8 mouse cellular contexts compared by ENCODE assay signal in genomic region chr13:28629431-28630331, GRCm38 (mm10).
DNase-seq lines count a peak whose midpoint lies in the region; ATAC-seq and TF ChIP-seq lines count a peak whose summit lies in the region.

No protein-coding gene starts in this region.

- TF ChIP-seq EP300 in stomach, postnatal 0 days (optimal IDR thresholded peaks at IDR 0.05), result no peak

- H3K9ac ChIP-seq in embryonic facial prominence, embryonic 11.5 days (replicated peaks; ENCODE audit: low read length), result no peak overlapping the region; the same call in 1 of the 2 replicates
- H3K9ac ChIP-seq in heart, embryonic 11.5 days (ENCODE audit: low read depth, low read length), result 0 out of 2 replicates have a peak overlapping the region, but pooled peaks have one; percentile 54
- no peak overlapping the region for H3K9ac ChIP-seq in stomach, postnatal 0 days (ENCODE audit: low read length)

- H3K36me3 ChIP-seq in embryonic facial prominence, embryonic 11.5 days (replicated peaks; ENCODE audit: control insufficient read depth, insufficient read depth, low read depth, low read length), result no peaks in the 10 kb centered on the region
- no peaks in the 10 kb centered on the region for H3K36me3 ChIP-seq in heart, embryonic 11.5 days (ENCODE audit: control insufficient read depth, insufficient read depth, low read length)
- H3K36me3 ChIP-seq in stomach, postnatal 0 days (ENCODE audit: control insufficient read depth, insufficient read depth, low read length), result no peaks in the 10 kb centered on the region

- no peak overlapping the region for H3K4me3 ChIP-seq in embryonic facial prominence, embryonic 11.5 days (ENCODE audit: low read depth, low read length)
- no peak overlapping the region for H3K4me3 ChIP-seq in heart, embryonic 11.5 days (ENCODE audit: low read depth, low read length)
- no peak overlapping the region for H3K4me3 ChIP-seq in stomach, postnatal 0 days (ENCODE audit: low read depth, low read length)

- peak; percentile 66 for DNase-seq in Muller cell, postnatal 12 days (ENCODE audit: inconsistent ontology term)
- DNase-seq in embryonic facial prominence, embryonic 11.5 days (ENCODE audit: low spot score), result peak; percentile 93
- DNase-seq in kidney, adult 8-10 months, result peak; percentile 21 to 30
- peak; percentile 59 for DNase-seq in lung, postnatal 25 days (ENCODE audit: low spot score)
- DNase-seq in stomach, postnatal 0 days (ENCODE audit: low spot score), result no peak
- no peak for DNase-seq in spleen, postnatal 36 days (ENCODE audit: low spot score in 2 of 2)
- DNase-seq in frontal cortex, postnatal 25 days (ENCODE audit: low spot score in 2 of 2), result no peak

- H3K4me1 ChIP-seq in embryonic facial prominence, embryonic 11.5 days (ENCODE audit: control insufficient read depth, insufficient read depth, low read length), result peaks cover 6% of the 10 kb centered on the region
- H3K4me1 ChIP-seq in heart, embryonic 11.5 days (ENCODE audit: control insufficient read depth, insufficient read depth, low read length), result peaks cover 26% of the 10 kb centered on the region
- no peaks in the 10 kb centered on the region for H3K4me1 ChIP-seq in stomach, postnatal 0 days (replicated peaks; ENCODE audit: control insufficient read depth, insufficient read depth)

- H3K9me3 ChIP-seq in embryonic facial prominence, embryonic 11.5 days (replicated peaks; ENCODE audit: control insufficient read depth, low read length), result no peaks in the 10 kb centered on the region
- no peaks in the 10 kb centered on the region for H3K9me3 ChIP-seq in heart, embryonic 11.5 days (replicated peaks; ENCODE audit: control insufficient read depth, low read length)
- no peaks in the 10 kb centered on the region for H3K9me3 ChIP-seq in stomach, postnatal 0 days (ENCODE audit: control insufficient read depth, low read length)

- H3K27me3 ChIP-seq in embryonic facial prominence, embryonic 11.5 days (ENCODE audit: control insufficient read depth, insufficient read depth, low read length), result no peaks in the 10 kb centered on the region
- no peaks in the 10 kb centered on the region for H3K27me3 ChIP-seq in heart, embryonic 11.5 days (ENCODE audit: control insufficient read depth, insufficient read depth, low read length)
- H3K27me3 ChIP-seq in stomach, postnatal 0 days (ENCODE audit: control insufficient read depth, insufficient read depth, low read length), result no peaks in the 10 kb centered on the region

- 16% methylated on average over 9 of the region's 9 CpGs for WGBS in embryonic facial prominence, embryonic 11.5 days
- WGBS in heart, embryonic 11.5 days (ENCODE audit: insufficient replicate concordance), result 19% methylated on average over 8 of the region's 9 CpGs
- 22% methylated on average over 8 of the region's 9 CpGs for WGBS in stomach, postnatal 0 days

- peak overlapping the region; percentile 56 for H3K27ac ChIP-seq in embryonic facial prominence, embryonic 11.5 days (replicated peaks; ENCODE audit: low read depth, low read length)
- H3K27ac ChIP-seq in heart, embryonic 11.5 days (ENCODE audit: low read depth, low read length), result peak overlapping the region; percentile 86
- peak overlapping the region; percentile 5 for H3K27ac ChIP-seq in stomach, postnatal 0 days (replicated peaks)

- peak; percentile 90 for ATAC-seq in embryonic facial prominence, embryonic 11.5 days (replicated peaks; ENCODE audit: insufficient number of reproducible peaks, low FRiP score, low TSS enrichment, low read depth)
- peak; percentile 73 for ATAC-seq in heart, embryonic 11.5 days (replicated peaks; ENCODE audit: insufficient number of reproducible peaks, low FRiP score, low TSS enrichment)
- ATAC-seq in stomach, postnatal 0 days (ENCODE audit: low FRiP score, low TSS enrichment), result peak; percentile 56

- peak overlapping the region; percentile 13; the same call in 1 of the 2 replicates for H3K4me2 ChIP-seq in embryonic facial prominence, embryonic 11.5 days (ENCODE audit: low read depth, low read length)
- no peak overlapping the region; the same call in 1 of the 2 replicates for H3K4me2 ChIP-seq in heart, embryonic 11.5 days
- no peak overlapping the region for H3K4me2 ChIP-seq in stomach, postnatal 0 days (replicated peaks; ENCODE audit: low read depth)

- no peak for TF ChIP-seq CTCF in stomach, postnatal 0 days (IDR thresholded peaks at IDR 0.05; ENCODE audit: low read depth)

Comparison
In these comparisons a context has a peak if more than half of its experiments do, and no peak if none do; other contexts are left out.
1. DNase-seq: peak in Muller cell, postnatal 12 days (single experiment), embryonic facial prominence, embryonic 11.5 days (single experiment), kidney, adult 8-10 months (2 of 2) and lung, postnatal 25 days (single experiment); none in stomach, postnatal 0 days (single experiment), spleen, postnatal 36 days (0 of 2) and frontal cortex, postnatal 25 days (0 of 2).
2. H3K27ac ChIP-seq: peak in every context shown above with its lines; median percentile 86 in heart, embryonic 11.5 days; 56 in embryonic facial prominence, embryonic 11.5 days; 5 in stomach, postnatal 0 days.
3. Peak in every context shown above with its lines, with median percentiles within 50 percentile points of each other: ATAC-seq.